Mouse (Mus musculus) cerebellum, adult 11-12 months (tissue): ENCODE measurements at regions not wholly inside any gene's neighbourhood (a gene's known extent, or its start where the extent isn't known, plus 50 kb on each side); places are given as distances from the start of the nearest gene placed in this dataset.

Experiments
- DNase-seq: peaks from one replicate; pipeline ENCODE4 v3.0.0; 2022

- DNase-seq, result no peak
Measured at GRCm38 (mm10) chr14:76307603-76308002, 107.2 kb upstream of the Tsc22d1 start.

DNA sequence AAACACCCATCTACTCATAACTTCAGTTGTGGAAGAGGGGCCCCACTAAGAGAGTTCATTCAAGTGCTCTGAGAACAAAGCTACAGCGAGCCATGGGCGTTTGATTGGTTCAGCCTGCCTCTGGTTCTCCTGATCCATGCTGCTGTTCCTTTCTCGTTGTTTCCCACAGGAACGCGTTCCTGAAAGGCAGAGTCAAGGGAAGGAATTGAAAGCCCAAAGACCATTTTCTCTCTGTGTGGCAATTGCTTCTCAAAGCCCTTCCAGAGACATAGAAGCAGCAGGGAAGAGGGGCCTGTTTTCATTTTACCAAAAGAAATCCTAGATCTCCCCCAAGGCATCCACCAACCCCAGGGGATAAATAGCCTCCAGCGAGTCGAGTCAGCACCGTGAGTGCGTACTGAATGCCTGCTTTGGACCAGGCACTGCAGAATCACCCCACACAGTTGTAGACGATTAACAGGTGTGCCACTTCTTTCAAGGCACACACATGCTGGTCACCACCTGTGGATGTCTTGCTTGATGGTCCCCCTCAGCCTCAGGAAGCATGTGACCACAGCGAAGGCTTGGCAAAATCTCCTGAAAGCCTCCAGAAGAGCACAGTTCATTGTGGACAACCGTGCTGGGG lies 106.5 kb upstream of the Tsc22d1 start:
- no peak for DNase-seq

GRCm38 (mm10) chr14:76309606-76310005 lies 105.2 kb upstream of the Tsc22d1 start:
- no peak for DNase-seq

- peak; percentile 69 for DNase-seq
Measured at GRCm38 (mm10) chr14:76310278-76310677, 104.5 kb upstream of the Tsc22d1 start.

DNA sequence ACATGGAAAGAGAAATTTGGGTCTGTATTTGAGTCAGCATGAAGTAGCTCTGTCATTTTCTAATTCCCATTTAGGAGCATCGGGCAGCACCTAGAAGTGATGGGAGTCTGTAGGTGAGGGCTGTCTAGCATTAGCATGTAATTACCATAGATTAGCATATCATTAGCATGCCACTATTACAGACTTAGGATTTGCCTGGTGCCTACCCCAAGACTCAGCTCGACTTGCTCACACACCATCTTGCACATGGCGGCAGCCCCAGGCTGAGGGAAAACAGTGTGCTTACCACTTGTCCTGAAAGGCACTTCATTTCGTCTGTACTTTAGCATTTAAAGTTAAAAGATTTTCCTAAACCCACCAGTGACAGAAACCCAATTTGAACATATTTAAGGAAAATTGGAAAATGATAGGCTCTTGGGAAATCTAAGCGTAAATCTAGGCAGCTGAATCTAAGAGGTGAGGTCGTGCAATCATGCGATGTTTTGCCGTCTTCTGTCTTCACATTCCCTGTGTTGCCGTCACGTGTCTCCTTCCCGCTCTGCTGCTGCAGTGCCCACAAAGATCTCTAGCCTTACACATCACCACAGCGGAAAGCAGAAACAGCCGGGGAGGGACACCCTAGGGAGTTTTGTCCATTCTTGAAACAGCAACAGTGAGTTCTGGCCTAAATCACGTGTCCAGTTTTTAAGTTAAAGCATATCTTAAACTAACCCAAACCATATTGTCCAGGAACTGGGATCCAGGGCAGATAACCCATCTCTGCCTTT lies 101.2 kb upstream of the Tsc22d1 start:
- no peak for DNase-seq

DNA sequence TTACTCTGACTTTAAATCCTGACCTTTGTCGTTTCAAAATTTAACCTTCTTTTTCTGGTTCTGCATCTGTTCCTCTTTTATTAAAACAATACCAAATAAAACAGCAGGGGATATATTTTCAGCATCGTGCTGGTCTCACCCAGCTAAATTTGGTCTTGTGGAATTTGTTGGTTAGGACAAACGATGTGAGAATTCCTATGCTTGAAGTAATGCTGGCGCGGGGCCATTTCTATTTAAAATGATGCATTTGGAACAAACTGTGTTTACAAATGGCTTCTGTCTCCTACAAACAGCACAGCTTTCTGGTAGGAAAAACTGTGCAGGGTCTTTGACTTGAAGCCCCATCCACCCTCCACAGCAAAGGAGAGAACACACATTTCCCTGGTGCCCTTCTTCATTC lies 96.3 kb upstream of the Tsc22d1 start:
- DNase-seq, result no peak

GRCm38 (mm10) chr14:76324246-76324645 lies 90.5 kb upstream of the Tsc22d1 start:
- DNase-seq, result no peak

GRCm38 (mm10) chr14:76329983-76330382 lies 84.8 kb upstream of the Tsc22d1 start:
- DNase-seq, result no peak

GRCm38 (mm10) chr14:76331497-76332335 lies 83.0 kb upstream of the Tsc22d1 start:
- no peak for DNase-seq

GRCm38 (mm10) chr14:76332336-76332703 lies 82.4 kb upstream of the Tsc22d1 start:
- DNase-seq, result no peak

DNA sequence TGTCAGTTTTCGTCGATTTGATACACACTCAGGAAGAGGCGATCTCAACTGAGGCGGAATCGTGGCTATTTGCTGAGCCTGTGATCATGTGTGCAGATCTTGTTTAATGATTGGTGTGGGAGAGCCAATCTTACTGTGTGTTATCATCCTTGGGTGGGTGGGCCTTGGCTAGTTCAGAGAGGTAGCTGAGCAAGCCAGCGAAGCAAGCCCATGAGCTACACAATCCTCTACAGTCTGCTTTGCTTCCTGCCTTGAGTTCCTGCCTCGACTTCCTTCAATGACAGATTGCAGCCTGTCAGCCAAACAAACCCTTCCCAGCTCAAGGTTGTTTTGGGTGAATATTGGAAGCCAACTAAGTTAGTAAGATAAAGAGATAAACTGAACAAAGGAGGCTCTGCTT lies 74.0 kb upstream of the Tsc22d1 start:
- no peak for DNase-seq

GRCm38 (mm10) chr14:76341226-76341625 lies 73.5 kb upstream of the Tsc22d1 start:
- no peak for DNase-seq

GRCm38 (mm10) chr14:76351856-76352255 lies 62.9 kb upstream of the Tsc22d1 start:
- no peak for DNase-seq

DNA sequence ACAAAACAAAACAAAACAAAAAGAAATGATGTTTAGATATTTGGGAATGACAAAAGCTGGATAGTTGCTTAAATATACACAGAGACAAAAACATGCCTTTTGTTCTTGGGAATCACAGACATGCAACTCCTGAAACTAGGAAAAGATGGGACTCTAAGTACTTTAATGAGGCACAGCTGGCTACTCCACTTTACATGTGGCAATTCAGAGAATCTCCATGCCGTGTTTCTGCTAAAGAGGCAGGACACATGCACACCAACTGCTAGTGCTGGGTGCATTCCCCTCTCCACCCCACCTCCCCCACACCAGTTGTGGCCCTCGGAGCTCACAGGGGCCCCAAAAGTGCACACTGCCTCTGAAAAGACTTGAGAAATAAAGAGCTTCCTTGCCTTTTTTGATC lies 58.6 kb upstream of the Tsc22d1 start:
- DNase-seq, result no peak

DNA sequence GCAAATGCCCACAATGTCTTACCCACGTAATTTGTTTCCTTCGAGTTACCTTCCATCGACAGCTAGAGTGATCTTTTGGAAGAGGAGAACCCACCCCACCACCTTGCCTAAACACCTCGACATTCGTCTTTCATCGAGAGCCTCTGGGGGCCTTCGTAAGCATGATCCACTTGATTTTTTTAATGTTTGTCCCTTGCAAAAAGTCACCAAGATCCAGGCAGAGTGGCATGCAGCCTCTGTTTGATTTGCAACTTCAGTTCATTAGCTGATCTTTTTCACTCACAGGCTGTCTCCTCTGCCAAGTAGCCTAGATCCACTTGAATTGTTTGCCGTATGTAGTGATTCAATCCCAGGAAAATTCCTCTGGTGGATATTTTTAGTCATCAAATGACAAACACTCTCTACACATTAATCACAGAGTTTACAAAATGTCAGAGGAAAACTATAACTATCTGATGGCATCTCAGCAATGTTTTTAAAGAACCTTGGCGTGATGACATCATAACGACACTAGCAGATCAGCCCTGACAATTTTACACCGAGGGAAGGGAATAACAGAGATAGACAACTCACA lies 54.8 kb upstream of the Tsc22d1 start:
- DNase-seq, result no peak

DNA sequence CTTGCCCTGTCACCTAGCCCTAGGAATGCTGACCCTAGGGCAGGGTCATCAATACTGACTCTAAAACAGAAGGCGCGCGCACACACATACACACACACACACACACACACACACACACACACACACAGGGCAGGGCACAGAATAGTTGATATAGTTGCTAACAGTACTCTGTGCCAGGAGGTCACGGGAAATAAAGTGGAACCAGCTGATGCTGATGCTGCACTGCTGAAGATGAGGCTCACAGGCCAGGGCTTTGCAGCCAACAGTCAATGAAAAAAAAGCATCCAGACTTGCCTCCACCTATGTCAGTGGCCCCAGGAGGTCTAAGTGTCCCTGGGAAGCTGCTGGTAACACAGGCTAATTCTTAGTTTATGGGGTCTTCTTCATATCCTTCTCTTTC lies 50.7 kb upstream of the Tsc22d1 start:
- DNase-seq, result no peak
